Mouse (Mus musculus): ENCODE measurements around the gene Znrd1.

The Znrd1 gene

GRCm38 (mm10) chr17:36927496-36928120, 30.8 kb downstream of the Znrd1 start:
- in situ Hi-C loops (cut with MseI, MboI): no loop called here

- in situ Hi-C loops (cut with MseI, MboI): loop anchor here (25.0 kb wide), 1 partner anchor 289 kb away; the partner anchor contains the start of genes Olfr94 (in 2 of the 2), Olfr95 (in 2 of the 2) and Olfr96 (in 2 of the 2)
Observed at GRCm38 (mm10) chr17:36923491-36923890, 34.9 kb downstream of the Znrd1 start.

- in situ Hi-C loops (cut with MseI, MboI): loop anchor here (25.0 kb wide), 1 partner anchor 290 kb away; the partner anchor contains the start of genes Olfr94 (in 2 of the 2), Olfr95 (in 2 of the 2) and Olfr96 (in 2 of the 2)
Observed at GRCm38 (mm10) chr17:36922715-36923114, 35.6 kb downstream of the Znrd1 start.

- in situ Hi-C loops (cut with MseI, MboI): loop anchor here (25.0 kb wide), 1 partner anchor 292 kb away; the partner anchor contains the start of genes Olfr94 (in 2 of the 2), Olfr95 (in 2 of the 2) and Olfr96 (in 2 of the 2)
Observed at GRCm38 (mm10) chr17:36920239-36920638, 38.1 kb downstream of the Znrd1 start.

- in situ Hi-C loops (cut with MseI, MboI): loop anchor here (5.0 to 25.0 kb wide), 2 partner anchors 82 to 297 kb away; partner anchors contain the start of genes Olfr94 (in 2 of the 2), Olfr95 (in 2 of the 2) and Olfr96 (in 2 of the 2)
Observed at GRCm38 (mm10) chr17:36915076-36915475, 43.3 kb downstream of the Znrd1 start.

GRCm38 (mm10) chr17:36914108-36914507, 44.3 kb downstream of the Znrd1 start:
- in situ Hi-C loops (cut with MseI, MboI): loop anchor here (25.0 kb wide), 1 partner anchor 298 kb away; the partner anchor contains the start of genes Olfr94 (in 2 of the 2), Olfr95 (in 2 of the 2) and Olfr96 (in 2 of the 2)

GRCm38 (mm10) chr17:36912031-36912430, 46.3 kb downstream of the Znrd1 start:
- in situ Hi-C loops (cut with MseI, MboI): loop anchor here (25.0 kb wide), 1 partner anchor 300 kb away; the partner anchor contains the start of genes Olfr94 (in 2 of the 2), Olfr95 (in 2 of the 2) and Olfr96 (in 2 of the 2)

- in situ Hi-C loops (cut with MseI, MboI): loop anchor here (25.0 kb wide), 1 partner anchor 302 kb away; the partner anchor contains the start of genes Olfr94 (in 2 of the 2), Olfr95 (in 2 of the 2) and Olfr96 (in 2 of the 2)
Observed at GRCm38 (mm10) chr17:36909802-36910201, 48.6 kb downstream of the Znrd1 start.

- in situ Hi-C loops (cut with MseI, MboI): loop anchor here (25.0 kb wide), 1 partner anchor 304 kb away; the partner anchor contains the start of genes Olfr94 (in 2 of the 2), Olfr95 (in 2 of the 2) and Olfr96 (in 2 of the 2)
Observed at GRCm38 (mm10) chr17:36908235-36908634, 50.1 kb downstream of the Znrd1 start.
